In the genomic region with DNA sequence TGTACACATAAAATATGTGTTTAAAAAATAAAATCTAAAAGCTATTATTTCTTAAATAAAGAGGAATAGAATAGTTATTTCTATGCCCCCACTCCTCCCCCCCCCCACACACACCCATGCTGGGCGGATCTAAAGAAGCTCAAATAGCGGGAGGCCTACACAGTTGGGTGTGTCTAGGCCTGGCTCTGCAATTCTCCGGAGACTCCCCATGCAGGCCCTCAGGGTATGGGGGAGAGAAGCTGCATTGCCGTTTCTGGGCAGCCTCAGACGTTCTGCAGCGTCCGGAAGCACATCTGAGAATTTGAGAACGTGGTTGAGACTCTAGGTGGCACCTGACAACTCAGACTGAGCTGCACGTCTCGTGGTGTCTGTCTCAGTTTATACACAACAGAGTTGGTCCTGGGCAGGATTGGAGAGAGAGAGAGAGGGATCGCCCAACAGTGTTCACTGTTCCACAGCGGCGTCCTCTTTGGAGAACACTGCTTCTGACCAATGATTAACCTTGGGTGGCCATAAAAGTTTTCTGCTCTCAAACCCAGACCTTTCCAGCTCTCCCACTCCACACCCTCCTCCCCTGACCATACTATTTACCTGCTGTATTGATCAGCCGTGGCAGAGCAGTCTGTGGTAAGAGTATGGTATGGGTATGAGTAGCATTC, we compare ENCODE assay signal across 14 mouse cellular contexts. TPM values are rescaled to one million over a fixed set of nuclear protein-coding genes. Genes with fewer than 3 reads are reported as not detected.
DNase-seq lines count a peak whose midpoint lies in the region; ATAC-seq and TF ChIP-seq lines count a peak whose summit lies in the region.
"Had no signal": no experiment of that assay in that cellular context is flagged by ENCODE, and none has a peak within 500 bp of the region (broad histone marks: within the 10 kb centered on the region; RNA-seq: fewer than 3 reads in every experiment).

No protein-coding gene starts in this region.

- H3K27ac ChIP-seq in kidney, adult 2 months (ENCODE audit: insufficient read depth, low read depth, low read length): peak overlapping the region; percentile 72
- H3K27ac ChIP-seq in stomach, embryonic 16.5 days (ENCODE audit: low read length): no peak overlapping the region
- H3K27ac ChIP-seq: neural tube, embryonic 15.5 days had no signal

- H3K9me3 ChIP-seq in stomach, embryonic 16.5 days (replicated peaks; ENCODE audit: control insufficient read depth, low read length): no peaks in the 10 kb centered on the region
- H3K9me3 ChIP-seq: limb, embryonic 15.5 days; neural tube, embryonic 15.5 days had no signal

- DNase-seq in ZHBTc4 (ENCODE audit: low read depth, low spot score) (peak; percentile 74), liver (peak; percentile 18)
- peak; percentile 81 for DNase-seq in kidney, adult 2 months
- DNase-seq in heart, postnatal 4 days: no peak
- no peak for DNase-seq in right cerebral cortex, adult 18-20 months
- DNase-seq in embryo, embryonic 11 days: no peak
- DNase-seq: layer of hippocampus, postnatal 36 days had no signal

- 0 out of 2 replicates have a peak, but pooled peaks have one; percentile 23 for TF ChIP-seq CTCF in kidney, adult 2 months (conservative IDR thresholded peaks at IDR 0.05; ENCODE audit: insufficient read depth, insufficient read length, low read depth, low read length)

- no peak for TF ChIP-seq POLR2A in kidney, adult 2 months (IDR thresholded peaks at IDR 0.05; ENCODE audit: low read depth, low read length)

- 39% methylated on average over 14 of the region's 14 CpGs for WGBS in kidney, adult 2 months
- 57% methylated on average over 14 of the region's 14 CpGs for WGBS in stomach, embryonic 16.5 days

- H3K36me3 ChIP-seq in kidney, adult 2 months (ENCODE audit: control insufficient read depth, insufficient read depth, low read length): no peaks in the 10 kb centered on the region
- no peaks in the 10 kb centered on the region for H3K36me3 ChIP-seq in stomach, embryonic 16.5 days (ENCODE audit: control insufficient read depth, insufficient read depth, low read length)
- H3K36me3 ChIP-seq: limb, embryonic 15.5 days; neural tube, embryonic 15.5 days had no signal

- no peak overlapping the region for H3K4me2 ChIP-seq in stomach, embryonic 16.5 days (ENCODE audit: low read depth, low read length)
- H3K4me2 ChIP-seq: limb, embryonic 15.5 days; neural tube, embryonic 15.5 days had no signal

- peak overlapping the region; percentile 18; the same call in 1 of the 2 replicates for H3K4me3 ChIP-seq in kidney, adult 2 months (ENCODE audit: insufficient read depth, low read depth, low read length)
- no peak overlapping the region for H3K4me3 ChIP-seq in stomach, embryonic 16.5 days (replicated peaks; ENCODE audit: low read length)
- H3K4me3 ChIP-seq: erythroblast, embryonic 14.5 days; limb, embryonic 15.5 days; neural tube, embryonic 15.5 days had no signal

- no peaks in the 10 kb centered on the region for H3K27me3 ChIP-seq in kidney, adult 2 months (replicated peaks; ENCODE audit: control insufficient read depth, insufficient read depth, low read length)
- no peaks in the 10 kb centered on the region for H3K27me3 ChIP-seq in stomach, embryonic 16.5 days (ENCODE audit: control insufficient read depth, insufficient read depth, low read length)
- H3K27me3 ChIP-seq: CH12.LX; limb, embryonic 15.5 days; neural tube, embryonic 15.5 days had no signal

- no peak overlapping the region for H3K9ac ChIP-seq in stomach, embryonic 16.5 days (ENCODE audit: low read length)
- H3K9ac ChIP-seq: limb, embryonic 15.5 days; neural tube, embryonic 15.5 days had no signal

- ATAC-seq in stomach, embryonic 16.5 days (ENCODE audit: insufficient read depth, low FRiP score): peak; percentile 70

- H3K4me1 ChIP-seq in kidney, adult 2 months (ENCODE audit: control insufficient read depth, insufficient read depth, low read length): peaks cover 27% of the 10 kb centered on the region; the same call in 1 of the 2 replicates
- 0 out of 2 replicates have a peak, but pooled peaks cover 6% of the 10 kb centered on the region for H3K4me1 ChIP-seq in stomach, embryonic 16.5 days (ENCODE audit: control insufficient read depth, insufficient read depth, low read length)

RNA-seq across cellular contexts. Expression of gene Ddah1, which starts 22.4 kb away (rescaled TPM):
- polyA plus RNA-seq in kidney, adult 2 months (2012; rRNA removed): 143 and 159 TPM in 2 replicates
- 12.0 and 17.7 TPM in 2 replicates for polyA plus RNA-seq in stomach, embryonic 16.5 days (2015; fragmentation: Nextera tagmentation; extraction: Ambion mirVana)
- 10 to 100 TPM; 15.5 to 15.9 TPM for total RNA-seq in heart, postnatal 4 days (2021)
- total RNA-seq: CH12.LX; megakaryocyte, adult 5-6 weeks; monocyte, adult 5-6 weeks had no signal

Comparison
In these comparisons a context has a peak if more than half of its experiments do, and no peak if none do; other contexts are left out.
1. DNase-seq: peak in ZHBTc4 (single experiment), kidney, adult 2 months (single experiment) and liver (single experiment); none in heart, postnatal 4 days (single experiment), right cerebral cortex, adult 18-20 months (single experiment) and embryo, embryonic 11 days (single experiment).